Mouse (Mus musculus): ENCODE measurements around the gene Nol4l. TPM values are rescaled to one million over a fixed set of nuclear protein-coding genes. Genes with fewer than 3 reads are reported as not detected.
"Not testable (repeated sequence)": the region's sequence is repeated elsewhere in the genome, so short reads cannot be mapped to it uniquely, and the experiment has no call there.

The Nol4l gene
- total RNA-seq, 2 experiments from 2014 or later = 65.4 to 66.8 TPM

DNA sequence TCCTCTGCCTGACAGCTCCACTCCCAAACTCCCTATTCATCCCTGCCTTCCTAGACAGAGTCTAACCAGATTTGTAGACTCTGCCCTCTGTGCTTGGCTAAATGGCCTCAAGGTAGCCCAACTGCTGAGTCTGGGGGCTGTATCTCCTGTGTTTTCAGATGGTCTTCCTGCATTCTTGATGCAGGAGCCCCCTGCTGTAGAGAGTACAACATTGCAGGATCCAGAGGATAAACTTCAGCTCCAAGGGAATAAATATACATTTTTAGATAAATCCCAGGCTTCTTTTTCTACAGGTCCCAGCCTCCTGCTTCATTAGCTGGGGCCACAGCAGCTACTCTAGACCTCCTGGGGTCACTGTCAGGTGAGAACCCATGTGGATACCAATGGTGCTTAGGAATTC is 108.5 kb downstream of the Nol4l start:
- no peak for DNase-seq (ENCODE audit: low spot score in 2 of 2)

DNA sequence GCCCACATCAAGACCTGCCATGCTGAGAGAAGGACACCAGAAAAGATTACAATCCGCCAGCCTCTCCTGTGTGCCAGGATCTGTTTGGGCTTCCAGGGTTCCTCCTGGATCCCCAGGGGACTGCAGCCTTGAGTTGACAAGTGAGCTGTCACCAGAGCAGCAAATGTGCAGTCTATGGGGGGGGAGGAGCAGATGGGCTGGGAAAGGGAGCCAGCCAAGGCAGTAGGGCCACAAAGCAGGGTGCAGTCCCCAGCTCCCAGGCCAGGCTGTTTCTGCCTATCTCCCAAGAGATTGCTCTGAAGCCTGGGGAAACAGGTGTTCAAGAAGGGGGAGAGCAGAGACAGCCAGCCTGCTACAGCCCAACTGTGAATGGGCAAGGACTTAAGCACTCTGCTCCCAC is 111.4 kb downstream of the Nol4l start:
- DNase-seq (ENCODE audit: low spot score in 2 of 2) = no peak

DNA sequence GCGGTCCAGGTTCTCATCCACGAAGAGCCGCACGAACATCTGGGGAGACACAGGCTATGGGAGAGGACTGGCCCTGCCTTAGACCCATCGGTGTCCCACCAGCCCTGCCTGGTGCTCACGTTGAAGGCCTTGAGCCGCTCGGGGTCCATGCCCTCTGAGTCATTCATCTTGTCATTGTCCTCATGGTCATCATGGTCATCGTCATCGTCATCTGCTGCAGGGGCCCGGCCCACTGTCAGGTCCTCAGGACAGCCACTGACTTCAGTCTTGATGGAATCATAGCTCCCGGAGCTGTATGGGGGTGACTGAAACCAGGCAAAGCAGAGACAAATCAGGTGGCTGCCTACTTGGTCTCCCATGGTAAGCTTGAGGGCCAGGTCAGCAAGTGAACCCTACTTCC is 111.9 kb downstream of the Nol4l start:
- no peak for DNase-seq (ENCODE audit: low spot score in 2 of 2)

DNA sequence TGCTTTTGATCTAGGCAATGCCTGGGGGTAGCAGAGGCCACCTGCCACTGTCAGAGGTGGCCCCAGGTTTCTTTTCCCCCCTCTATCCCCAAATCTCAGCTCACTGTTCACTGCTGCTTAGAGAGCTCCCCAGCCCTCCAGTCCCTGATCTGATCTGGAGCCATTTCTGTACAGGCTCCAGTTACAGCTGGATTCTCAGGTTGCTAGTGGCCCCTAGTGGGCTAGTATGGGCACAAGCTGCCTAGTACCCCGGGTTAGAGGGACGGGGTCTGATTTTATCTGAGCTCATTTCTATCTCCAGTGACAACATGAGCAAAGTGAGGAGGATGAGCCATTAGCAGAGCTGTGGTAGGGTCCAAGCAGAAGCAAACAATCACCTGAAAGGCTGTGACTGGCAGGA is 115.2 kb downstream of the Nol4l start:
- DNase-seq (ENCODE audit: low spot score in 2 of 2) = no peak

DNA sequence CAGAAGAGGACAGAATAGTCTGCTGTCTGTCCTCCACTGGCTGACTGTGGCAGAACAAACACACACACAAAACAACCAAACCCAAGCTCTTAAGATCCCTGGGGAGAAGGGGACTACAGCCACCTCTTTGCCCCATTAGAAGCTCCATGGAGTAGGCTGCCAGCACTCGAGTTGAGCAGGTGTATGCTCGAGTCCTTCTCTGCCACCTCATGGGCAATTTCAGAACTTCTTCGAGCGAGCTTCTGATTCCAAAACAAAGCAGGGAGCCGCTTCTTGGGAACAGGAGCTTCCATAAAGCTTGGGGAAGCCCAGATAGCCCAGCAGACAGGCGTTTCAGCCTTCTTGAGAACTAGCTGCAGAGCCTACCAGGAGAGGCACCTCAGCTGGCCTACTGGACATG is 117.2 kb downstream of the Nol4l start:
- no peak for DNase-seq (ENCODE audit: low spot score in 2 of 2)

DNA sequence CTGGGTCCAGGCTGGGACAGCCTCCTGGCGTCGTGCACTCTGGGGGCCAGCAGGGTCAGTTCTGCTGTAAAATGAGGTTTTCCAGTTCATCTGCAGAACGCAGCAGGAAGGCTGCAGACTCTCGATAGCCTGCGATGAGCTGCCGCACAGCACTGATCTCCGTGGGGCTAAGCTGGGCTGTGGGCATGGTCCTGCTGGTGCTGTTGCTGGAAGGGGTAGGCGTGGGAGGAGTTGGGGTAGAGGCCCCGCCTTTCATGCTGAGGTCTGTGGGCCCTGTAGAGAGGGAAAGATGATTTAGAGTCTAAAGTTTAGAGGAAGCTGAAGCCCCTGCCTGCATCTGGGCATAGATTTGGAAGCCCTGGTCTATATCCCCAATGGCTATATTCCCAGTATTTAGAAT is 118.2 kb downstream of the Nol4l start:
- no peak for DNase-seq (ENCODE audit: low spot score in 2 of 2)

DNA sequence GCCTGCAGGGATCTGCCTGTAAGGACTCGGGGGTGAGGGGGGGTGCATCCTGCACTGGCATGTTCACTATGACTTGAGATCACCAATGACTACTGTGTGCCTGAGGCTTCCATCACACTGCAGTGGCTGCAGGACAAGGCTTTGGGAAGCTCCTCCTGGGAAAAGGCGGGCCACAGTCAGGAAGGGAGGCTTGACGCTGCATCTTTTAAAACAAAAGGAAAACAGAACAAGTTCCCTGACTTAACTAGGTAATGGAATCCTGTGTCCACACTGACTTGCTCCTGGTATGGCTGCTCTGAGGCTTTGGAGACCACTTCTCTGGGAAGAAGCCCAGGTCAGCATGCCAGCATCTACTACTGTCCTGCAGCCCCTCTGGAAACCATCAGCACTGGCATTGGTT is 120.8 kb downstream of the Nol4l start:
- DNase-seq (ENCODE audit: low spot score in 2 of 2) = no peak

DNA sequence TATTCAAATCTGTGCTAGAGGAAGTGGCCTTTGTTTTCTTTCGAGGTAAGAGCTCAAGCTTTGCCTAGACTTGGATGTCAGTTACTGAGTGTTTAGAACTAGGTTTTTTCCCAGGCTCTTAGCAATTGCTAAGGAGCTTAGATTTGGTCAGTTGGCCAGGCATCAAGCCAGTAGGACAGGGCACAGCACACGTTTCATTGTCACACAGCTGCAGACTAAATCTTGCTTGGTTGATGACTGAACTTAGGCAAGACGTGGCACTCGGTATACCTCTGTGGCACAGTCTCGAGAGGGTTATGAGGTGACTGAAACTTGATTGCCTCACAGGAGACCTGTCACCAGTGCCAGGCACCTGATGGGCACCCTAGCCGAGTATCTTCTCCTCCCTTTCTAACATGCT is 122.9 kb downstream of the Nol4l start:
- DNase-seq (ENCODE audit: low spot score in 2 of 2) = no peak

DNA sequence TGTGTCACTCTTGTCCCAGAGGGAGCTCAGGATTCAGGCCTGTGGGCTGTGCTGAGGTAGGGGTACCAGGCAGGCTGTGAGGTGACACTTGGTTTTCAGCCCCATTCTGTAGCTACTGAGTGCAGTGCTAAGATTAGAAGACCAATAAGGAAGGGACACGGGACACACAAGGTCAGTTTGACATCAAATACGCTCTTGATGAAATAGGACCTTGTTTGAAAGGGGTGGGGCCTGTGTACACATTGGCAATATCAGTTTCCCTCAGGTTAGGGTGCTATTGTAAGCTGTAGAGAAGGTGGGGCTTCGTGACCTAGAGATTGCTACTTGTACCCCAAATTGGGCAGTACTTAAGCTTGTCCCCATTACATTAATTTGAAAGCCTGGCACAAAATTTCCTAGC is 124.9 kb downstream of the Nol4l start:
- no peak for DNase-seq (ENCODE audit: low spot score in 2 of 2)

DNA sequence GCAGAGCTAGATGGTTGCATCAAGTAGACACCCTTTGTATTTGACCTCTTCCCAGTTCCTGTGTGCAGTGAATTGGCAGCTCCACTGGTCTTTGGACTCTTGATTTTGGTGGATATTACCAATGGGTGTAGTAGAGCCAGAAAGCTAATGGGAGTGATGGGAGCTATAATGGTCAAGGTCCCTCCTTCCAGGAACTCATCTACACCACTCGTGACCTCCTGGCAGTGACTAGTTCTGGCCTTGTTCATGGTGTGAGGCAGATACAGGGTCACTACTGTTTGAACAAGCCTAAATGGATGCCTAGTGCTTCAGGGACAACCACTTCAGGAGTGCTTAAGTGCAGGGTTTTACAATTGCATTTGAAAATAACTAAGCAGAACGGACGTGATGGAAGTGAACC is 125.7 kb downstream of the Nol4l start:
- DNase-seq (ENCODE audit: low spot score in 2 of 2) = no peak

DNA sequence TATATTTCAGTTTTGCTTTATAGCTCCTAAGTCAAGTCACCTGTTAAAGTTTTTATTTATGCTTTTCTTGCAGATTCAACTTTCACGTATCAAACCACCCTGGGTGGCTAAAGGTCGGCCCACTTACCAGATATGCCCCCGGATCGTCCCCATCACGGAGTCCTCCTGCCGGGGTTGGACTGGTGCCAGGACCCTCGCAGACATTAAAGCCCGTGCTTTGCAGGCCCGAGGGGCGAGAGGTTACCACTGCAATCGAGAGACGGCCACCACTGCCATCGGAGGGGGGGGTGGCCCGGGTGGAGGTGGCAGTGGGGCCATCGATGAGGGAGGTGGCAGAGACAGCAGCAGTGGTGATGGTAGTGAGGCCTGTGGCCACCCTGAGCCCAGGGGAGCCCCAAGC is 130.6 kb downstream of the Nol4l start:
- no peak for DNase-seq (ENCODE audit: low spot score in 2 of 2)

DNA sequence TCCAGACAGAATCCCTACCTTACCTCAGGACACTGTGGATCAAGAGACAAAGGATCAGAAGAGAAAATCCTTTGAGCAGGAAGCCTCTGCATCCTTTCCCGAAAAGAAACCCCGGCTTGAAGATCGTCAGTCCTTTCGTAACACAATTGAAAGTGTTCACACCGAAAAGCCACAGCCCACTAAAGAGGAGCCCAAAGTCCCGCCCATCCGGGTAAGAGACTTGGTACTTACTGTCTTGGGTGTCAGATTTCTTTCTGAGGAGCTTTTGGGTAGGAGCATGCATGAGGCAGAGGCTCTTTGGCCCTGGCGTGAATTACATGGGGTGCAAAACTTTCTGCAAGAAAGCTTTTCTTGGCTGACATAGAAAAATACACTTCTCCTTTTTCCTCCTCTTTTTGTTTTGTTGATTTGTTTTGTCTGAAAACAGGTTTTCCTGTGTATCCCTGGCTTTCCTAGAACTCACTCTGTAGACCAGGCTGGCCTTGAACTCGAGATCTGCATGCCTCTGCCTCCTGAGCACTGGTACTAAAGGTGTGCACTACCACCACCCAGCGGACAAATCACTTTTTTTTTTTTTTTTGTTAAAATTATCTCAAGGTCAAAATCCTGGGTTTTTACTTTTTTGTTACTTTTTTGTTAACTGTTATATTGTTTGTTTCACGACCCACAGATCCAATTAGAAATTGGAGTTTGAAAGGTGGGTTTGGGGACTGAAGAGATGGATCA is 131.8 kb downstream of the Nol4l start:
- DNase-seq (ENCODE audit: low spot score in 2 of 2) = no peak

DNA sequence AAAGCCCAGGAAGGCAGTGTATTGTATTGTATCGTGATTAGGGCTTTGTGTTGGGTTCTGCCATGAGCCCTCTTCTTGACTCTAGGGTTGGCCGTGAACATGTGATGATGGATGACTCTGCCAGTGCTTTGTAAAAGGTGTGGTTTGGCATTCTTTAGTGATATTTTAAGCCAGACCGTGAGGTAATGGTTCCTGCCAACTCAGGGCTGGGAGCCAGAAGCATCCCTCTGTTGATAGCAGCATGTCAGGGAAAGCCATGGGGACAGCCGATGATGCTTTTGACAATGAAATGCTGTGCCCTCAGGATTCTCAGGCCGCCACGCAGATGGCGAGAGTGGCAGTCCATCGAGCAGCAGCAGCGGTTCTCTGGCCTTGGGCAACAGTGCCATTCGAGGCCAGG is 136.7 kb downstream of the Nol4l start:
- no peak for DNase-seq (ENCODE audit: low spot score in 2 of 2)

DNA sequence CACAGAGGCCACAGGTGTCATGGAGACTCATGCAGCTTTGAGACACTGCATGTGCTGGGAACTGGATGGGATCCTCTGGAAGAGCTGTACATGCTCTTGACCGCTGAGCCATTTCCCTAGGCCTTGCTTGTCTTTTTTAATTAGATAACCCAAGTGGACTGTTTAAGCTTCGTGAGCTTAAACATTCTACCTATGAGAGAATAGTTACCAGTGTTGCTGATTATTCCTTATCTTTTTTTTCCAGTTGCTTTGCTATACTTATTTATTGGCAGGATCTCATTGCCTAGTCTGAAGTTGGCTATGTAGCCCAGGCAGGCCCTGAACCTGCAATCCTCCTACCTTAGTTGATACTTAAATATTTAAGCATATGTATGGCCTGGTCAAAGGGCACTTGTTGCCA is 139.9 kb downstream of the Nol4l start:
- no peak for DNase-seq (ENCODE audit: low spot score in 2 of 2)

DNA sequence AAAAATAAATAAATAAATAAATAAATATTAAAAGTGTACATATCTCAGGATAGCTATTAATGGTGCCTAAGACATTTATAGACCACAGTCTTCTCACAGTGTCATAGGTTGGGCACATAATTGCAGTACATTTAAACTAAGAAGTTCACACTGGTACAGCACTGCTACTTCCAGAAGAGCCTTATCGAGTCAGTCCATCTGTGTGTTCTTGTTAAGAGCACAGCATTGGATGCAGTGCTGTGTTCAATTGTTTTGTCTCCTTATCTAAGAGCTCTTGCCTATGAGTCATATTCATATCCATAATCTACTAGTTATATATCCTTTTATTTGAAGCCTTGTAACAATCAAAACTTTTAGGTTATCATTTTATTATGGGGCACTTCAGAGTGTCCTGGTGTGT is 149.3 kb downstream of the Nol4l start:
- no peak for DNase-seq (ENCODE audit: low spot score in 2 of 2)

DNA sequence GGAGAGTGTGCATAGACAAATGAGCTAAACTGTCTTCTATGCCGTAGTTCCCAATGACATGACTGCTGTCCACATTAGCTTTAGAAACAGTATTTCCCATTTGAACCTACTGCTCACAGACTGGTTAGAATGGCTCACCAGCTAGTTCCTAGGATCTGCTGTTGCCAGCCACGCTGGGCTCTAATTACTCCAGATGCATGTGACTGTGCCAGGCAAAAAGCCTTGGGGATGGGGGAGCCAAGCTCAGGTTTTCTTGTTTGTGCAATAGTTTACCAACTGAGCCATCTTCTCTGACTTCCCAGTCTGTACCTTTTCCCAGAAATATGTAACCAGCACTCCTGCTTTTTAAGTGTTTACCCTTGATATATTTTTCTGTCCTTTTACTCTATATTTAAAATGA is 154.4 kb downstream of the Nol4l start:
- DNase-seq (ENCODE audit: low spot score in 2 of 2) = no peak

DNA sequence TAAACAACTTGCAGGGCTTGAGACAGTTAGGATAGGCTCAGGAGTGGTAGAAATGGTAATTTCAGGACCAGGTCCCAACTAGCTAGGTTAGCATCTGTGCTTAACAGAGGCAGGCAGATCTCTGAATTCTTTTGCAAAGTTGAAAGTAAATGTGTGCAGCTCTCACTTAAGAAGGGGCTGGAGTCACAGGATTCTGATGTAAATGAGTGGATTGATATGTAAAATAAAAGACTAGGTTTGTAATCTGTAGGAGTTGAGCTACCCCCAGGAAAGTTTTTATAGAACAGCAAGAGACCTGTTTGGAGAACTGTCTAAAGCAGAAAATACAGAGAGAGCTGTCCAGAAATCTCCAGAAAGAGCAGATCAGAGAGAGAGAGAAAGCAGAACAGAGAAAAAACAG is 158.9 kb downstream of the Nol4l start:
- no peak for DNase-seq (ENCODE audit: low spot score in 2 of 2)

DNA sequence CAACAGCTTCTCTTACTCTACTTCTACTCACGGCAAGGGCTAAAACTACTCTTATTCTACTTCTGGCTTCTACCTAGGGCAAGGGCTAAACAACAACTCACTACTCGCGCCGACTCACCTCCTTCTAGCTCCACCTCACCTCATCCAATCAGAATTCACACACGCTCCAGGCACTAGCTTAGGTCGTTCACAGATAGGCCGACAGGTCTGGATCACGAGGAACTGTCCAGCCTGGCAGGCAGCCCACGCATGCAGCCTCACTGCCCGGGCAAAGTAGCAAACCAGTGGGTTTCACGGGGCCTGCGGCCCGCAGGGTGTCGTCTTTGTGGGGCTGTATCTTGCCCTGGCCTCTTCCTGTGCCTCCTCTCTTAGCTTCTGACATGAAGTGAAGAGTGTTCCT is 165.2 kb downstream of the Nol4l start:
- not testable (repeated sequence) for DNase-seq (ENCODE audit: low spot score in 2 of 2)

DNA sequence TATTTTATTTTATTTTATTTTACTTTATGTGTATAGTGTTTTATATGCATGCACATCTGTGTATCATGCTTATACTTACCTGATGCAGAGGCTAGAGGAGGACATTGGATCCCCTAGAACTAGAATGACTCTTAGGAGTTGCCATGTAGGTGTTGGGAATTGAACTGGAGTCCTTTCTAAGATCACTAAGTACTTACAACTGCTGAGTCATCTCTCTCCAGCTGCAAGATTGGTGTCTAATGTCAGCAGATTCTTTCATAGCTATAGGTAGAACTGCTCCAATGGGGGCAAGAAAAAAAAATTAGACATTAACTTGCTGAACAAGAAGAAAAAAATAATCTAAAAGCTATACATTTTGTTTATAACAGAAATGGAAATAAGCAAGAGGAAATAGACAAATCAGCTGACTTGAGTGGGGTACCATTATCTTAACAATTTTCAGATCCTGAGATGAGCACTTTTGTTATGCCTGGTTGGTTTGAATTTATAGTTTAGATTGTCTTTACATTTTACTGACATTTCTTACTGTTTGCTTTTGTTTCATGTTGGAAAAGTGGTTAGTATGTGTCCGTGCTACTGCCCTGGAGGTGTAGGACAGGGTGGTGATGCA is 168.6 kb downstream of the Nol4l start:
- DNase-seq (ENCODE audit: low spot score in 2 of 2) = no peak

All from layer of hippocampus, postnatal 10 days (tissue).